Mouse (Mus musculus): ENCODE results near the gene B3galt5.

DNA sequence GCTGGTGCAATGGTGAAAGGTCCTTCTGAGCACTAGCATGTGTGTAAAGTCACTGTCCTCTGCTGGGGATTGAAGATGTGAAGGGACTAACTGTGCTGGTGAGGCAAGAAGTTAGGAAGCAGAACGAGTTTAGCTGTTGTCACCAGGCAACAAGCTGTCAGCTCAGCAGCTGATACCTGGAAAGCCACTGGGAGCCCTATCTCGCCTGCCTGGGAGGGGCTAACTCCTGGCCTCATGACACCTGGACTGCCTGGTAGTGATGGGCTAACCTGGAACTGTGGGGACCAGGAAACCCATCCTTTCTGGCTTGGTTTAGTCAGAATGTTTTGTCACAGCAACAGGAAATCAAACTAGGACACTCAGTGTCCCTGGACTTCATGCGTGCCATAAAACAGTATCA lies 41.0 kb downstream of the B3galt5 start:
- TF ChIP-seq CTCF (IDR thresholded peaks at IDR 0.05) (no peak), EP300 (IDR thresholded peaks at IDR 0.05) (no peak)

Measured in lung, postnatal 0 days (tissue).